Mouse (Mus musculus): ENCODE results near the gene Spint3. TPM values are rescaled to one million over a fixed set of nuclear protein-coding genes. Genes with fewer than 3 reads are reported as not detected.

The Spint3 gene
- polyA plus RNA-seq, 1 experiment: not detected

DNA sequence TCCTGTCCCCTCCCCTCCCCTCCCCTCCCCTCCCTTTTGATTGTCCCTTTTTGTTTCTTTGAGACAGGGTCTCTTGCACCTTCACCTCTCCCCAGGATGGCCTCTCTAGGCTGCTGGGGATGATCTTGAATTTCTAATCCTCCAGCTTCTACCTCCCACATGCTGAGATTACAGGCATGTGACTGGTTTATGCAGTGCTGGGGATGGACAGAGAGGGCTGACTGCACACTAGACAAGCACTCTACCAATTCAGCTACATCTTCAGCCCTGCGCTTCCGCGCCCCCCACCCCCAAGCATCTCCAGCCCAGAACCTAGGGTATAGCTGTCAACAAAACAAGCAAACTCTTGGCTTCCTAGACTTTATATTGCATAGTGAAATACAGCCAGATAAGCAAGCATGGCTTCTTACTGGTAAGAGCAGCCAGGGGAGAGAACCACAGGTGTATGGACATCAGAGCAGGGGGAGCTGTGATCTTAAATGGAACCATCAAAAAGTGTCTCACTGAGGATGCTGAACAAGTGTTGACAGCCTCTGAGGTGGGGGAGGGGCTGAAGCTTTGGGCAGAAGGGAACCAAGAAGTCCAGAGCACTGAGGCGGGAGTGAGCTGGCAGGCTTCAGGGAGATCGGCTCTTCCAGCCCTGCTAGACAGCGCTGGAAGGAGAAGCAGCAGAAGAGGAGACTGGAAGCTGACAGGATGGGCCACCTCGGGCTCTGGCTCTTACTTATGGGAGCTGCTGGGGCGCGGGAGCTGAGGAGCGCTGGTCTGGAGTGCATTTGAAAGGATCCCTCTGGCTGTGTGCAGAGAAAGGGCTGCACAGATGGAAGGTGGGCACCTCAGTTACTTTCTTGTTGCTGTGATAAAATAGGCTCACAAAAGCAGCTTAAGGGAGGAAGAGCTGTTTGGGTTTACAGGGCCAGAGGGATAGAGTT is 23.0 kb downstream of the Spint3 start:
- Histone ChIP-seq H3K4me1 (ENCODE audit: control insufficient read depth, insufficient read depth, low read length) (no peaks in the 10 kb centered on the region), H3K27me3 (ENCODE audit: control insufficient read depth, insufficient read depth, low read length) (no peaks in the 10 kb centered on the region), H3K36me3 (ENCODE audit: control insufficient read depth, insufficient read depth, low read length) (no peaks in the 10 kb centered on the region), H3K4me3 (ENCODE audit: control insufficient read depth, low read depth, low read length) (no peak overlapping the region), H3K27ac (ENCODE audit: control insufficient read depth, insufficient read depth, low read depth, low read length) (no peak overlapping the region)
- no peak for TF ChIP-seq CTCF (IDR thresholded peaks at IDR 0.05; ENCODE audit: control insufficient read depth, insufficient read depth, insufficient replicate concordance, low read depth, low read length)
- TF ChIP-seq POLR2A (IDR thresholded peaks at IDR 0.05; ENCODE audit: control insufficient read depth, low read depth, low read length): no peak

DNA sequence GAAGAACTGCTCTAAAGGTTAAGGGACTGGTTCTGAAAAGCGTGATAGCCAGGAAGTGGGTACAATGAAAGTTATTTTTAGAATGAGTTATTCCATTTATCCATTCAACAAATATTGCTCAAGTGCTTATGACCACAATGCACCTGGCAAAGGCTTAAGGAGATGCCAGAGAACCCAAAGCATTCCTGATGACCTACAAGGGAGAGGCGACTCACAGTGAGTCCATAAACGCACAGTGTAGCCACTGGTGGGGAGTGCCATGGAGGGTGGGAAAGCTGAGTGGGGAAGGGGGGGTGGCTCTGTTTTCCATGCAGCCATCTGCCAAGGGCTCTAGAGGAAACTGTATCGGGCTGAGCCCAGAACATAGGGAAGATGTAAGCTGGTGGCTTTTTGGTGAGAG is 23.9 kb downstream of the Spint3 start:
- no peaks in the 10 kb centered on the region for H3K36me3 ChIP-seq (ENCODE audit: control insufficient read depth, insufficient read depth, low read length)
- H3K4me3 ChIP-seq (ENCODE audit: control insufficient read depth, low read depth, low read length): no peak overlapping the region
- H3K27me3 ChIP-seq (ENCODE audit: control insufficient read depth, insufficient read depth, low read length): no peaks in the 10 kb centered on the region
- no peak overlapping the region for H3K27ac ChIP-seq (ENCODE audit: control insufficient read depth, insufficient read depth, low read depth, low read length)
- H3K4me1 ChIP-seq (ENCODE audit: control insufficient read depth, insufficient read depth, low read length): no peaks in the 10 kb centered on the region
- TF ChIP-seq POLR2A (IDR thresholded peaks at IDR 0.05; ENCODE audit: control insufficient read depth, low read depth, low read length) (no peak), CTCF (IDR thresholded peaks at IDR 0.05; ENCODE audit: control insufficient read depth, insufficient read depth, insufficient replicate concordance, low read depth, low read length) (no peak)

DNA sequence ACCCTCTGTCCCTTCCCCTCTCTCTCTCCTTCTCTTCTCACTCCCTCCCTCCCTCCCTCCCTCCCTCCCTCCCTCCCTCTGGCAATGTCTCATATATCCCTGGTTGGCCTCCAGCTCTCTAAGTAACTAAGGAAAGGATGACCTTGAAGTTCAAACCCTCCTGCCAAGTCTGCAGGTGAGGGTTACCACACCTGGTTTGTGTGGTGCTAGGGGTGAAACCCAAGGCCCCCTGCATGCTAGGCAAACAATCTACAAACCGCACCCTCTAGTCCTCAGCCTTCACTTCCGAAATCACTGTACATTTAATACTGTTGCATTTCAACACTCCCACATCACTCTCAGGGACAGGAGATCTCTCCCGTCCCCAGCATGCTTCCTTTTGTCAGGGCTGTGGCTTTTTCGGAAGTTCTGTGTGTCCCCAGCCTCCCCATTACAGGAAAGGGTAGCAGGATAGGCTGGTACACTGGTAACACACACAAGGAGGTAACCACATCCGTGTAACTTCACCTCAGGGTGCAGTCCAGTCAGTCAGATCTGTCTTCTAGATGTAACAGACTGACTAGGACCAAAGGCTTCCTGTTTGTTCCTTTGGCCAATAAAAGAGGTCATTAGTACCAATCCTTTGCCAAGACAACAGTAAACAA is 28.7 kb downstream of the Spint3 start:
- Histone ChIP-seq H3K27ac (ENCODE audit: control insufficient read depth, insufficient read depth, low read depth, low read length) (no peak overlapping the region), H3K27me3 (ENCODE audit: control insufficient read depth, insufficient read depth, low read length) (no peaks in the 10 kb centered on the region), H3K4me3 (ENCODE audit: control insufficient read depth, low read depth, low read length) (no peak overlapping the region; the same call in 1 of the 2 replicates), H3K36me3 (ENCODE audit: control insufficient read depth, insufficient read depth, low read length) (no peaks in the 10 kb centered on the region), H3K4me1 (ENCODE audit: control insufficient read depth, insufficient read depth, low read length) (no peaks in the 10 kb centered on the region)
- TF ChIP-seq POLR2A (IDR thresholded peaks at IDR 0.05; ENCODE audit: control insufficient read depth, low read depth, low read length) (no peak), CTCF (IDR thresholded peaks at IDR 0.05; ENCODE audit: control insufficient read depth, insufficient read depth, insufficient replicate concordance, low read depth, low read length) (no peak)

DNA sequence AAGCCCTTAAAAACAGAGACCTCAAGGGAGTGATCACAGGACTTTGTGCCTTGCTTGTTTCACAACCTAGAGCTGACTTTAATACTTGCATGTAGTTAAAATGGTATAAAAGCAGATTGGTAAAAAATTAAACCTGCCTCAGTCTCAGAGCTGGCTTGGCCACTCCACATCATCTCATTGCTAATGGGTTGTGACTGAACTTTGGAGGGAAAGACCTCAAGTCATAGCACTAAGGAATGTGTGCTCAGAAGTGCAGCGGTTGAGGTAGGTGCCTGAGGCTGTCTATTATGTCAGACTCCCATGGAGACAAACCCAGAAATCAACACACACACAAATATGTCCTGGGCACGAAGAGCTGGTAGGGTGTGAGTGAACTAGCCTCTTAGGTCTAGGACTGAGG is 29.5 kb downstream of the Spint3 start:
- Histone ChIP-seq H3K4me3 (ENCODE audit: control insufficient read depth, low read depth, low read length) (no peak overlapping the region), H3K36me3 (ENCODE audit: control insufficient read depth, insufficient read depth, low read length) (no peaks in the 10 kb centered on the region), H3K4me1 (ENCODE audit: control insufficient read depth, insufficient read depth, low read length) (no peaks in the 10 kb centered on the region), H3K27me3 (ENCODE audit: control insufficient read depth, insufficient read depth, low read length) (no peaks in the 10 kb centered on the region), H3K27ac (ENCODE audit: control insufficient read depth, insufficient read depth, low read depth, low read length) (no peak overlapping the region)
- no peak for TF ChIP-seq CTCF (IDR thresholded peaks at IDR 0.05; ENCODE audit: control insufficient read depth, insufficient read depth, insufficient replicate concordance, low read depth, low read length)
- no peak for TF ChIP-seq POLR2A (IDR thresholded peaks at IDR 0.05; ENCODE audit: control insufficient read depth, low read depth, low read length)

DNA sequence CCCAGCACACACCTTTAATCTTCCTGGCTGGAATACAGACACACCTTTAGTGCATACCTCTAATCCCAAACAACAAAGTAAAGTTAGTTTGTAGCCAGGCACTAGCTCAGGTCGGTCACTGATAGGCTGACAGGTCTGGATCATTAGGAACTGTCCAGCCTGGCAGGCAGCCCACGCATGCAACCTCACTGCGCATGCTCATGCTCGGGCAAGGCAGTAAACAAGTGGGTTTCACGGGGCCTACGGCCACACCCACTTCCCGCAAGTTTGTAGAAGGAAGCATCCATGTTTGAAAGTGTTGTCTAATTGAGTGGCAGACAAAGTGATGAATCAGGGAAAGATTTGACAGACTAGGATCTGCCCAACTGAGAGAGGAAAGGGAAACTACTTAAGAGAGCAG is 30.7 kb downstream of the Spint3 start:
- TF ChIP-seq POLR2A (IDR thresholded peaks at IDR 0.05; ENCODE audit: control insufficient read depth, low read depth, low read length): no peak
- no peak for TF ChIP-seq CTCF (IDR thresholded peaks at IDR 0.05; ENCODE audit: control insufficient read depth, insufficient read depth, insufficient replicate concordance, low read depth, low read length)
- Histone ChIP-seq H3K4me3 (ENCODE audit: control insufficient read depth, low read depth, low read length) (no peak overlapping the region), H3K4me1 (ENCODE audit: control insufficient read depth, insufficient read depth, low read length) (no peaks in the 10 kb centered on the region), H3K27me3 (ENCODE audit: control insufficient read depth, insufficient read depth, low read length) (no peaks in the 10 kb centered on the region), H3K27ac (ENCODE audit: control insufficient read depth, insufficient read depth, low read depth, low read length) (no peak overlapping the region), H3K36me3 (ENCODE audit: control insufficient read depth, insufficient read depth, low read length) (no peaks in the 10 kb centered on the region)

DNA sequence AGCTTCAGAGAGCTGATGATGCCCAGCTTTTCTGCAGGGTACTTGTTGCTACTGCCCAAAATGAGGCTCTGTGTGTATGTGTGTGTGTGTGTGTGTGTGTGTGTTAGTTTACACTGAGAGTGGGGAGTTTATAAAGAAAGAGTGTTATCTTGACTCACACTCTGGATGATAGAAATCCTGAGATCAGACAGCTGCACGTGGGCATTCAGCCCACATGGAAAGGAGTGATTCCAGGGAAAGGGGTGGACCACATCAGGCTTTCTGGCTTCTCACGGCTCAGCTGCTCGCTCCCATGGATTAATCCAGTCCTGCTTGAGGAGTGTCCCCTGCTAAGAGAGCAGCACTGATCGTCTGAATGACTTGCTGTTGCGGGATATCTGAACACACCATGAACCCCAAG is 31.1 kb downstream of the Spint3 start:
- Histone ChIP-seq H3K27me3 (ENCODE audit: control insufficient read depth, insufficient read depth, low read length) (no peaks in the 10 kb centered on the region), H3K4me3 (ENCODE audit: control insufficient read depth, low read depth, low read length) (no peak overlapping the region), H3K27ac (ENCODE audit: control insufficient read depth, insufficient read depth, low read depth, low read length) (no peak overlapping the region), H3K36me3 (ENCODE audit: control insufficient read depth, insufficient read depth, low read length) (no peaks in the 10 kb centered on the region), H3K4me1 (ENCODE audit: control insufficient read depth, insufficient read depth, low read length) (no peaks in the 10 kb centered on the region)
- TF ChIP-seq POLR2A (IDR thresholded peaks at IDR 0.05; ENCODE audit: control insufficient read depth, low read depth, low read length) (no peak), CTCF (IDR thresholded peaks at IDR 0.05; ENCODE audit: control insufficient read depth, insufficient read depth, insufficient replicate concordance, low read depth, low read length) (no peak)

DNA sequence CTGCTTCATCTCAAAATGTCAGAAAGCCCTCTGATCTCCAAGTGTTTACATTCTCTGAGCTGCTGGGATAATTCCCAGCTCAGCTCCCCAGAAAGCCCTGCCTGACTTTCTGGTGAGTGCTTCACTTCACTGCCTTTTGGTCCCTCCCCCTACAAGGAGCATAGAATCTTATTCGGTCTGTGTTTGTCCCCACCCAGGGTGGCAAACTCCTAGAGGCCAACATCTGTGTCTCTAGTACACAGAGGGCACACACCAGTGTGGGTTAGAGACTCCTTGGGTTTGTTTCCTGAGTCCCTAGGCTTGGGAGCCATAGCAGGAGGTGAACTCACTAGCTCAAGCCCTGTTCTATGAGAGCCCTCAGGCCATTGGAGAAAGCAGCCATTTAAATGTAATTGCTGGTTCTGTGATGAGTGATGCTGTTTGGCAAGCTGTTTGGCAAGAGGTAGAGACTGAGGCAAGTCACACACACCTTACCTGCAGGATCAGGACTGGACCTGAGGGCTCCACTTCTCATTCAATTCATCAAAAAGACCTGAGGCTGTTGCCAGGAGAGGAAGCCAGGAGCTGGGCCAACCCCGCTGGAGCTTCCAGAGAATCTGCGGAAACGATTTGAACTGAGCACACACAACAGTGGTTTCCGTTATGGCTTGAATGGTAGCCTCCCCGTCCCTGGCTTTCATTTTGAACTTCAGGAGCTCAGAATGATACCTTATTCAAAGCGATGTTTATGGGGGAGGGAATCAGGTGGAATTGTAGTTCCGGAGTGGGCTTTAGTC is 32.4 kb downstream of the Spint3 start:
- Histone ChIP-seq H3K36me3 (ENCODE audit: control insufficient read depth, insufficient read depth, low read length) (no peaks in the 10 kb centered on the region), H3K27ac (ENCODE audit: control insufficient read depth, insufficient read depth, low read depth, low read length) (no peak overlapping the region), H3K27me3 (ENCODE audit: control insufficient read depth, insufficient read depth, low read length) (no peaks in the 10 kb centered on the region), H3K4me3 (ENCODE audit: control insufficient read depth, low read depth, low read length) (no peak overlapping the region), H3K4me1 (ENCODE audit: control insufficient read depth, insufficient read depth, low read length) (no peaks in the 10 kb centered on the region)
- TF ChIP-seq POLR2A (IDR thresholded peaks at IDR 0.05; ENCODE audit: control insufficient read depth, low read depth, low read length) (no peak), CTCF (IDR thresholded peaks at IDR 0.05; ENCODE audit: control insufficient read depth, insufficient read depth, insufficient replicate concordance, low read depth, low read length) (no peak)
